Mouse (Mus musculus) layer of hippocampus, adult 8-10 months (tissue): ENCODE measurements around the gene Nr2c2ap. TPM values are rescaled to one million over a fixed set of nuclear protein-coding genes. Genes with fewer than 3 reads are reported as not detected.

ENCODE experiments used
- DNase-seq, 2 experiments: peaks; one replicate each; pipeline ENCODE4 v3.0.0; 2022; ENCODE audit warnings: low spot score in 2 of 2
- microRNA-seq, 2 experiments: library from miRNA; unstranded; fragments of <30 nt; microRNA quantifications; one replicate each; pipeline ENCODE4 v1.2.0; 2022
- total RNA-seq, 4 experiments: library from RNA; stranded (reverse); gene quantifications; 2 replicates each; pipeline ENCODE4 v1.2.4; 2022

The Nr2c2ap gene
- total RNA-seq, 4 experiments from 2014 or later: 28.3 to 38.4 (median 31.2) TPM

GRCm38 (mm10) chr8:70159211-70159610 lies 28.1 kb downstream of the Nr2c2ap start:
- no peak for DNase-seq

- DNase-seq: no peak
These were observed 28.9 kb downstream of the Nr2c2ap start for GRCm38 (mm10) chr8:70160015-70160414.

- DNase-seq: no peak
These were observed 32.2 kb downstream of the Nr2c2ap start for GRCm38 (mm10) chr8:70163316-70163715.

GRCm38 (mm10) chr8:70166504-70167110 lies 35.5 kb downstream of the Nr2c2ap start:
- peak in 1 of 2 experiments; percentile 41 for DNase-seq

- no peak for DNase-seq
These were observed 39.0 kb downstream of the Nr2c2ap start for GRCm38 (mm10) chr8:70170116-70170515.

- DNase-seq: no peak
These were observed 39.6 kb downstream of the Nr2c2ap start for GRCm38 (mm10) chr8:70170748-70171147.

GRCm38 (mm10) chr8:70171240-70171639 lies 40.1 kb downstream of the Nr2c2ap start:
- no peak for DNase-seq

- peak; percentile 93 to 94 for DNase-seq
These were observed 41.0 kb downstream of the Nr2c2ap start, which contains the start of gene Tmem161a for GRCm38 (mm10) chr8:70172043-70172681. Tmem161a (plus strand) TSS chr8:70172356.

- no peak for DNase-seq
These were observed 42.2 kb downstream of the Nr2c2ap start for GRCm38 (mm10) chr8:70173320-70173719.

- no peak for DNase-seq
These were observed 42.9 kb downstream of the Nr2c2ap start for GRCm38 (mm10) chr8:70174079-70174478.

GRCm38 (mm10) chr8:70178231-70178630 lies 47.1 kb downstream of the Nr2c2ap start:
- DNase-seq: no peak

- DNase-seq: no peak
These were observed 47.9 kb downstream of the Nr2c2ap start for GRCm38 (mm10) chr8:70179082-70179481.

- no peak for DNase-seq
These were observed 50.2 kb downstream of the Nr2c2ap start for GRCm38 (mm10) chr8:70181212-70181902.

- no peak for DNase-seq
These were observed 50.7 kb downstream of the Nr2c2ap start for GRCm38 (mm10) chr8:70181903-70182252.

GRCm38 (mm10) chr8:70183194-70183593 lies 52.1 kb downstream of the Nr2c2ap start:
- DNase-seq: no peak

Small RNA genes within 50 kb of the gene (microRNA-seq; reads per million reads assigned to microRNA genes)
- gene Mir7066: 10.8 to 11.9 reads per million in 2 experiments

Other genes starting within 250 kb of the Nr2c2ap start
- gene Cilp2, start 243.6 kb upstream of the Nr2c2ap start, total RNA-seq: under 1 TPM; 0.57 to 0.62 (median 0.59) TPM
- gene Tssk6, start 229.1 kb upstream of the Nr2c2ap start, total RNA-seq: under 1 TPM in 2 of 4 experiments, not detected in 2; 0.41 to 0.47 TPM
- gene Ndufa13, start 228.8 kb upstream of the Nr2c2ap start, total RNA-seq: 100 to 1,000 TPM in 3 of 4 experiments, 10 to 100 TPM in 1; 95.2 to 148 (median 127) TPM
- gene Yjefn3, start 228.6 kb upstream of the Nr2c2ap start, total RNA-seq: 10 to 100 TPM; 19.1 to 43.7 (median 32.3) TPM
- gene Gatad2a, start 134.9 kb upstream of the Nr2c2ap start, total RNA-seq: 10 to 100 TPM; 27.9 to 37.6 (median 33.3) TPM
- gene Mau2, start 88.6 kb upstream of the Nr2c2ap start, total RNA-seq: 10 to 100 TPM; 62.7 to 76.5 (median 72.8) TPM
- 10 to 100 TPM; 55.2 to 60.3 (median 57.2) TPM for gene Sugp1, start 88.5 kb upstream of the Nr2c2ap start, total RNA-seq
- gene Tm6sf2, start 58.4 kb upstream of the Nr2c2ap start, total RNA-seq: 10 to 100 TPM in 1 of 4 experiments, 1 to 10 TPM in 3; 2.6 to 11.3 (median 4.6) TPM
- 100 to 1,000 TPM in 2 of 4 experiments, 10 to 100 TPM in 2; 96.7 to 109 (median 100) TPM for gene Hapln4, start 47.9 kb upstream of the Nr2c2ap start, total RNA-seq
- 100 to 1,000 TPM; 121 to 134 (median 129) TPM for gene Ncan, start 10.5 kb upstream of the Nr2c2ap start, total RNA-seq
- 10 to 100 TPM; 13.6 to 18.9 (median 14.7) TPM for gene Rfxank, start 7.8 kb downstream of the Nr2c2ap start, total RNA-seq
- 10 to 100 TPM; 41.6 to 46.4 (median 43.8) TPM for gene Borcs8, start 8.2 kb downstream of the Nr2c2ap start, total RNA-seq
- under 1 TPM in 2 of 4 experiments, not detected in 2; 0.82 to 0.96 TPM for gene Mef2b, start 8.4 kb downstream of the Nr2c2ap start, total RNA-seq
- 10 to 100 TPM; 48.9 to 58.8 (median 53.3) TPM for gene Tmem161a, start 41.0 kb downstream of the Nr2c2ap start, total RNA-seq
- gene Slc25a42, start 81.0 kb downstream of the Nr2c2ap start, total RNA-seq: 10 to 100 TPM; 32.9 to 55.2 (median 45.8) TPM
- gene Sugp2, start 102.9 kb downstream of the Nr2c2ap start, total RNA-seq: 100 to 1,000 TPM; 113 to 141 (median 123) TPM
- gene Armc6, start 103.1 kb downstream of the Nr2c2ap start, total RNA-seq: 10 to 100 TPM; 38.0 to 49.2 (median 40.1) TPM
- 10 to 100 TPM; 74.1 to 89.8 (median 80.1) TPM for gene Homer3, start 151.5 kb downstream of the Nr2c2ap start, total RNA-seq
- 10 to 100 TPM; 49.2 to 55.5 (median 54.6) TPM for gene Ddx49, start 171.2 kb downstream of the Nr2c2ap start, total RNA-seq
- 100 to 1,000 TPM; 127 to 152 (median 135) TPM for gene Cope, start 171.2 kb downstream of the Nr2c2ap start, total RNA-seq
- gene Cers1, start 184.4 kb downstream of the Nr2c2ap start, total RNA-seq: 100 to 1,000 TPM in 3 of 4 experiments, 10 to 100 TPM in 1; 99.3 to 118 (median 106) TPM
- gene Gdf1, start 198.5 kb downstream of the Nr2c2ap start, total RNA-seq: 10 to 100 TPM in 2 of 4 experiments, 1 to 10 TPM in 1, not detected in 1; 4.8 to 16.4 (median 11.3) TPM
- 10 to 100 TPM; 57.9 to 73.1 (median 65.4) TPM for gene Upf1, start 221.9 kb downstream of the Nr2c2ap start, total RNA-seq
- 1 to 10 TPM in 1 of 4 experiments, under 1 TPM in 3; 0.31 to 1.4 (median 0.73) TPM for gene Comp, start 242.2 kb downstream of the Nr2c2ap start, total RNA-seq